Mouse (Mus musculus): ENCODE results near the gene Zkscan3.

Gene Zkscan3

DNA sequence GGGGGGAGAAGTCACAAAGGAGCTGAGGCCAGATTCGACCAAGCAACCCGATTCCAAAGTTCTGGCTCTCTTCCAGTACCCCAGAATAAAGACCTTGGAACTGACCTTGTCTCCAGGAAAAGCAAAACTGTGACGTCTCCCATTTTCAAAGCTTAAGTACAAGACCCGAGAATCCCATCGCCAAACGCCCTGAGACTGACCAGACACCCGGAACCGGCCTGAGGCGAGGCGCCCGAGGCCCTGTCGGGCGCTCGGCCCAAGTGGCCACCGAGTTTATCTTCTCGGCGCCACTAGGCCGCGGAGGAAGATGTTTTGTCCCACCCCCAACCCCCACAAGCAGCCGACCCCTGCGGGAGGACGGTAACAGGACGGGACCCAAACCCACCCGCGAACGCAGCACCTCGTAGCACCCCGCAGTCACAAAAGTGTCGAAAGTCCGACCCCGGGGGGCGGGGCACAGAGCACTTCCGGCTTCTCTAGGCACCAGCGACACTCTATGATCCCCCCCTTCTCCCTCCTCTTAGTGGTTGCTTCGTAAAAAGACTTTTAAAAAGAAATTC lies at the start of gene Zkscan3:
Zkscan3 (minus strand) TSS at position 469 of the 560 bp plus-strand sequence.
- peak; percentile 84 for DNase-seq (ENCODE audit: low spot score)

DNA sequence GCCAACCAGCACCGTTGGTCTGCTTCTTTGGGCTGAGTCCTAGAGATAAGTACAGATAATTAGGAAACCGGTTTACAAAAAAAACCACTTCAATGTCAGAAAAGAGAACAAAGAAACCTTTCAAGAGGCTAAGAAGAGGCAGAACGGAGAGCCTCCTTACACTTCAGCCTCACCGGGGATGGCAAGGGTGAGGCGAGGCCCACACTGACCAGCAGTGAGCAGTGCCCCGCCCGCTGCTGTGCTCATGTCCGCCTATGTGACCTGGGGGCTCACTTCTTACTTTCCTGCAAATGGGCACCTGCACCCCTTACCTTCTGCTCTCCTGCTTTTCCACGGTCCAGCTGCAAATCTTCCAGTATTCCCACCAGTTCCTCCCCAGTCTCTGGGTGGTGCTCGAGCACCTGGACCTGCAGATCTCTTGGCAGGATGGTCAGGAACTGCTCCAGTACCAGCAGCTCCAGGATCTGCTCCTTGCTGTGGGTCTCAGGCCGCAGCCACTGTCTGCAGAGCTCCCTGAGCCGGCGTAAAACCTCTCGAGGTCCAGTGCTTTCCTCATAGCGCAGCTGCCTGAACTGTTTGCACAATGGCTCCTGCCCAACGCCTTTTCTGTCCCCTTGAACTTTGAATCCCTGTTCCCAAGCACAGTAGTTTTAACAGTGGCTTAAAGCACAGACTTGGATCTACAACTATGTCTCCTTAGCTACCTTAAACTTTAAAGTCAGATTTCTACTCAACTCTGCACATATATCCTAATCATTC lies 45.5 kb upstream of the Zkscan3 start:
- DNase-seq (ENCODE audit: low spot score): no peak

GRCm38 (mm10) chr13:21446796-21447195 lies 44.2 kb upstream of the Zkscan3 start:
- DNase-seq (ENCODE audit: low spot score): no peak

DNA sequence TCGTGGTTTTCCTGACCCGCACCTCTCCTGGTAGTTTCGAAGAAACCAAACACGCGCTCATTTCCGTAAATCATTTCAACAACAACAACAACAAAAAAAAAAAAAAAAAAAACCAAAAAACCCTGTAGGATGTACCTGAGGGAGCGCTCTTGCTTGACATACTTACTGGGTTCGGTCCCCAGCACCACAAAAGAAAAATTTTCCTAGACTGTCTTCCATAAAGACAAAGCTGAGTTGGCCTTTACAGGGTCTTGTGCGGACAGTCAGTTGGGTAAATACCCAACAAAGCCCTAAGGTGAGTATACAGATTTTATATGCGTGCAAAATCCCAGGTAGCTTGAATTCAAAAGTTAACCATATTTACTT lies 38.6 kb upstream of the Zkscan3 start:
- DNase-seq (ENCODE audit: low spot score): no peak

DNA sequence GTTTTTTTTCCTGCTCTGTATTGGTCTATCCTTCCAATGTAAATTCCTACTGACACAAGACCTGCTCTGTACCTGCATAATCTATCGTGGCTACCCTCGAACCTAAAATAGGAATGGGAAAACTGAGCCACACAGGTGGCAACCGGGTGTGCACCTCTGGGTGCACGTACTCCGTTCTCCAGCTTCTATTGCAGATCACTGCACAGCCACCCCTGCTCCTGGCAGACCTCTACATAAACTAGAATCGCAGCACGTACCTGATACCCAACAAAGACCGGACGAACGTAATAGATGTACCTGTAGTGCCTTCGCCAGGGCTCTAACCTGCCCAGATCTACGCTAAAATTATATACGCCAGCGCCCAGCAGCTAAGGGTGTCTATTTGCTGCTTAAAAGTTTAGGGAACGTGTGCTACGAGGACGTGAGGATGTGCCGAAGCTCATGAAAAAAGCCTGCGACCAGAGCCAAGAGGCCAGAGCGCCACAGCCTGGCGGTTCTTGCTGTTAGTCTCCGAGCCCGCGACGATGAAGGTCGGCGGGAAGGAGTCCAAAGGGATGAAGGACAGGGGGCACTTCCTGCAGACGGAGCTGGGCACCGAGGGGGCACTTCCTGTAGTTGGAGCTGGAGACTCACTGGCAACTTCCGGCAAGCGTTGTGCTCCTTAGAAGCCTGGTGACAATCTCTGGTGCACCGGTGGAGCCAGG lies 38.1 kb upstream of the Zkscan3 start, which contains the start of gene Pgbd1:
Pgbd1 (minus strand) TSS at position 556 of the 704 bp plus-strand sequence.
- DNase-seq (ENCODE audit: low spot score): peak; percentile 58

DNA sequence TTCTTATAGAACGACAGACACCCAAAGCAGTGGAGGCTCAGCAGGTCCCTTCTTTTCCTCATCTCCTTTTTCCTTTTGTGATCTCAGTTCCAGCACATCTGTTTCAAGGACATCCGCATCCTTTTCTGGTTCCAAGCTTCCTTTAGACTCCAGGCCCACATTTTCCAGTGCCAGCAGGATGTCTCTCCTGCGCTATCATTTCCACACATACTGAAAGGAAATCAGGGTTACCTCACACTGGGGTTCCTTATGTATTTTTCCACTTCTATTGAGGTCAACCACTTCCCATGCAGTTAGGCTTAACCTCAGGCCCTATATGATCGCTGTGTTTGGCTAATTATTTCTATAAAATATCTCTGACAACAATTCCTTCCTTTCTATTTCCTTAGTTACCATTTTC lies 32.9 kb upstream of the Zkscan3 start:
- DNase-seq (ENCODE audit: low spot score): no peak

DNA sequence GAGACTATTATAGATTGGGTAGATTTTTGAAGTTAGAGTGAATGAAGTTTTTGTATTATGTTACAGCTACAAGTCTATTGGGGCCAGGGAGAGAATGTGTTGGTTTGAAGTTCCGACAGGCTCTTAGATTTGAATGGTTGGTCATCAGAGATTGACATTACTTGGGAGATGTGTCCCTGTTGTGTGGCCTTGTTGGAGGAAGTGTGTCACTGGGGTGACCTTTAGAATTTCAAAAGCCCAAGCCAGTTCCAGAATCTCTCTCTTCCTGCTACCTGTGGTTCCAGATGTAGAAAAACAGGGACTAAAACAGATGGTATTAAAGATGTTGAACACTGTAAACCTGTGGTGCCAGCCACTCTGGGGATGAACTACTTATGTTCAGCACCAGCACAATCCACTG lies 25.1 kb upstream of the Zkscan3 start:
- DNase-seq (ENCODE audit: low spot score): no peak

DNA sequence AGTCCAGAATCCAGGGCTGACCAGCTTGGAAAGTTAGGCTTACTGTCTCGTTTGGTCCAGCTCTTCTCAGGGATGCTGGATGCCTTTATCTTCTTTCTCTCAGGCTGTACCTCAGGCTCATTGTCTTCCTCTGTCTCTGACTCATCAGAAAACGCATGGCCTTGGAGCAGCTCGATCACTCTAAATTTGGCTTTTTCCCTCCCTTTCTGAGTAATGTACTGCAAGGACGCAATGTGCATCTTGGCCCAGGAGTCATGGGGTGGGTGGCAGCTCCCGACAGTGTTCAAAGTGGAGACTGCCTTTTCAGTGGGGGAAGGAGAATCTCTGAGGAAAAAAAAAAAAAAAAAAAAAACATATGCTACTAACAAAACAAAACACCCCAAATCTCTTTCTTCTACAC lies 20.7 kb upstream of the Zkscan3 start:
- DNase-seq (ENCODE audit: low spot score): no peak

GRCm38 (mm10) chr13:21418865-21419264 lies 16.3 kb upstream of the Zkscan3 start:
- no peak for DNase-seq (ENCODE audit: low spot score)

DNA sequence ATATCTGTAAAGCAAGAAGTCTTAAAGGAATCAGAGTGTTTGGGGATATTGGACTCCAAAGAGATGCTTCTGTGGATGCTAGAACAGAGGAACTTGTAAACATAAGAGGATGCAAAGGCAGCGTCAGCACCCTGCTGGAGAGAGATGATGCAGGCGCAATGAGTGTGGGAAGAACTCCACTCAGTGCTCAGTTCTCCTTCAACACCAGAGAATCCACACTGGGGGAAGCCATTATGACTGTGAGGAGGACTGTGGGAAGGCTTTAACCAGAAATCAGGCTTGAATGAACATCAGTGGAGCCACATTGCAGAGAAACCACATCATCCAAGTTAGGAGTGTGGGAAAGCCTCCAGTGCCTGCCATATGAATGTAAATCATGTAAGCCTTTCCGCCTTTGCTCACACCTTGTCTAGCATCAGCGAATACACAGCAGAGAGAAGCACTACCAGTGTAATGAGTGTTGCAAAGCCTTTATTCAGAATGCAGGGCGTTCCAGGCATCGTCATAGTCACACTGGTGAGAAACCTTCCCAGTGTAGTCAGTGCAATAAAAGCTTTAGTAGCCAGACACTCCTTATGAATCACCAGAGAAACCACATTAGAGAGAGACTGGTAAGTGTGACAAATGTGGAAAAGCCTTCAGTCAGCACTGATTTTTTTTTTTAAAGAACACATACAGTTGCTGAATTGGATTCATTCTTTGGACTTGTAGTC lies 14.9 kb upstream of the Zkscan3 start:
- no peak for DNase-seq (ENCODE audit: low spot score)

- DNase-seq (ENCODE audit: low spot score): no peak
These were observed 13.2 kb upstream of the Zkscan3 start for GRCm38 (mm10) chr13:21415750-21416149.

DNA sequence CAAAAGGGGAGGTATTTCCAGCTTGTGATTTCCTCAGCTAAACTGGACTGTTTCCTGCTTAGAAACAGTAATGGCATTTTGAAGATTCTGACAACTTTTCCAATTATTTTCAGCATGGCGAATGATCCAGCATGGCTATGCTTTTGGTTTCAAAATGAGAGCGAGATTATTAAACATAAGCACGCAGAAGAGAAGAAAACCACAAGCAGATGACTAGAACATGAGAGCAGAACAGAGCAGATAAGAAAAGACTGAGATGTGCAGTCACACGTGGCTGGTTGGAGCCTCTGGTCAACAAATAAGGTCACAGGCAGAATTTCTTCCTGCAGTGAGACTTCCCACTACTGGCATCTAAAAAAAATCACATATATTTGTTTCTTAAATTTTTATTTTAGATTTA lies 12.7 kb upstream of the Zkscan3 start:
- DNase-seq (ENCODE audit: low spot score): no peak

DNA sequence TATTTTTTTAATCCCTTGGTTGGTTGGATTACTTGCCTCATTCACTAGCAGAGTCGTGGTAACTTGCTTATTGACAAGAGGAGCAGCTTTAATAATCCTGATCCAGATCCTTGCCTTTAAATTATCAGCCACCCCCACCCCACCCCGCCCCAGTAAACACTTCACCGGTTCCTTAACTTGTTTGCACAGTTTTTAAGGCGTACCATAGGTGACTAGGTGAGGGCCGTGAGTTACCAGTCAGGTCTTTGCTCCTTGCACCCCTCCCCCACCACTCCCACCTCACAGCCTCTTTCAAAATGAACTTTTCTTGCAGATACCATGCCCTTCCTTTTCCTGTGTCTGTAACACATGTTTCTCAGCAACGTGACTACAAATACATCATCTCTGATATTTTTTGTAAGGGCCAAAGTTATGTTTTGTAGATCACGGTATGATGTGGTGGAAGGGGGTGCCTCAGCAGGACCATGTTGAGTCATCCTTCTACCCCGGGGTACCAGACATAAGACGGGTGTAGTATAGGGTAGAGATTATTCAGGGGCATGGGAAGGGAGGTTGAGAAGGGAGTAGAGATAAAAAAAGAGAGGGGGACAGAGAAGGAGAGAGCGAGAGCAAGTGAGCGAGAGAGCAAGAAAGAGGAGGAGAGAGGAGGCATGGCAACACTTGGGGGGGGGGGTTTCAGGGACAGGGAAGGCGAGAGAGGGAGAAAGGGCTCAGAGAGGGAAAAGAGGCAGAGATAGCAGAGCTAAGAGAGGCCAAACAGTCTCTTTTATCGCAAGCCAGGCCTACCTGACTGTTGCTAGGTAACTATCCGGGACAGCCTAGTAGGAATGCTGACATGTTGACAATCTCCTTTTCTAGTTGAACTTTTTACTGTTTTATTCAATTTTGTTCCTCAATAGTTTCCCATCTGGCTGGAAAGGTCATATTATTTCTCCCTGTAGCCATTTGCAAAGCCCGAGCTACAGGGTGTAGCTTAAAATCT lies 12.0 kb upstream of the Zkscan3 start:
- DNase-seq (ENCODE audit: low spot score): no peak

- peak; percentile 8 for DNase-seq (ENCODE audit: low spot score)
These were observed 6.4 kb upstream of the Zkscan3 start for GRCm38 (mm10) chr13:21408805-21409459.

- peak; percentile 88 for DNase-seq (ENCODE audit: low spot score)
These were observed 5.6 kb upstream of the Zkscan3 start for GRCm38 (mm10) chr13:21407969-21408804.

DNA sequence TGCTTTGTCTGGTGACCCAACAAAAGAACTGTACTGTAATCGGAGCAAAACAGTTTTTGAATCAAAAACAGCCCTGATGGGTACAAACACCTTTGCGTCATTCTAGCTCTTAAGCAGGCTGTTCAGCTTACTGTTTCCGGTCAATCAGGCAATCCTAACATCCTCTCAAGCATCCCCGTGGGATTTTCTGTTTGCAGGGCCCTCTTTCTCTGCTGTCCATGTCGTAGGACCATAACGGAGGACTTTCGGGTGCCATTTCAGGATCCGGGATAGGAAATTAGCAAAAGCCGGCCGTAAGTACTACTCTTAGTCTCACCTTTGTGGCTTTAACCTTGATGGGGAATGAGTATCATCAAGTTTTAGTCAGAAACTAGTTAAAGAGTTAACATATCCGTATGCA lies 4.8 kb upstream of the Zkscan3 start:
- DNase-seq (ENCODE audit: low spot score): no peak

- DNase-seq (ENCODE audit: low spot score): no peak
These were observed 293 bp upstream of the Zkscan3 start for GRCm38 (mm10) chr13:21402848-21403247.

DNA sequence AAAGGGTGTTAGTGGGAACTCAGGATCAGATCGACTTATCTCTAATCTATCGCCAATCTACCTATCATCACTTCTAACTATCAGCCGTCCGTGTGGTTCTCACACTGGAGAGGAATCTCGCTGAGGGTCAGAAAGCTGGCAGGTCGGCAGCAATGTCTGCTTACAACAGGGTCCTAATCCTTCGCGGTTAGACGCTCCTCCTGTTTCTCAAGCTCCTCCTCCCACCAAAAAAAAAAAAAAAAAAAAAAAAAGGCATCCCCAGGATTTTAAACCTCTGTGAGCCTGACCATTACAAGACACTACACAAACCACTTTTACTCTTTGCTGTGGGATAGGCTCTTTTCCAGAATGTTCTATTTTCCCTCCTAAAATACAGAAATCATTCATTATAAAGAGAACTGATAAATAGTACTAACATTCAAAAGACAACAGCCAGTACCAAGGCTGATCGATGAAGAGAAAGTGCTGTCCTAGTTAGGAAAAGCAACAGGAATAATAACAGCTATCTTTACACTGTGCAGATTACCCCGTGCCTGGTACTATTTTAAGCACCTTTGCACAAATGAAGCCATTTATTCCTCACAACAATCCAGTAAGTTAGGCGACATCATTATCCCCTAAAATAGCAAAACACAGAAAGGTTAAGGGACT lies 794 bp downstream of the Zkscan3 start:
- DNase-seq (ENCODE audit: low spot score): no peak

DNA sequence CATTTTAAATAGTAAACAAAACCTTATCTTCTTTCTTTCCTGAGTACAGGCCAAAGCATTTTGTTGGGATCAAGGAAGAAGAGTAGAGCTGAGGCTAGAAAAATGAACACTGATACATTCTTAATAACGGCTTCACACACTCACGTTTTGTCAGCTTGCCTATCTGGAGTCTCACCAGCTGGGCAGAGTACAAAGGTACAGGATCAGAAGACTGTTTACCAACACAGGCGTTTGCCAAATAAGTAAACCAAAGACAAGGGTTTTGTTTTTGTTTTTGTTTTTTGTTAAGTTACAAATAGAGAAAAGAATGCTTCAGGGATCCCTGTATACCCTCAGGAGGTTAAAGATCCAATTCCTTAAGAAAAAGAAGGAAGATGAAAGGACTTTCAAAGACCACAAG lies 1.4 kb downstream of the Zkscan3 start:
- DNase-seq (ENCODE audit: low spot score): no peak
